Mouse (Mus musculus): ENCODE data around the gene Gm42791. TPM values are rescaled to one million over a fixed set of nuclear protein-coding genes. Genes with fewer than 3 reads are reported as not detected.
A peak's percentile ranks its signal among the peaks of the same experiment; 100 is the strongest.

Gm42791 gene
- polyA plus RNA-seq, 1 experiment from 2014 or later, result 2.1 TPM

DNA sequence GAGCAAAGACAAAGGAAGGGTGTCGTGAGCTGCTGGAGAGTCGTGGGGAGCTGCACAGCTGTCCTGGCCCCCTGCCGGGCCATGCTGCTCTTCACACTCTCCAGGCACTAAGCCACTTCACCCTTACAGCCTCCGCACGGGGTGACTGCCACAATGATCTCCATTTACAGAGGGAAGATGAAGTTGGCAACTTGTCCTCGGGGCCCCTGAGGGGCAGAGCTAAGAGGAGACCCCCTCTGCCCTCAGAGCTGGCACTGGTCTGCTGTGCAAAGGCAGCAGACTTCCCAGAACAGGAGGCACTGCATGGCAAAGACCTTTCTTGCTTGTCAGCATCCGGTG is 85.9 kb downstream of the Gm42791 start:
- no peaks in the 10 kb centered on the region for H3K9me3 ChIP-seq
- 10% methylated on average over 7 of the region's 7 CpGs for WGBS
- peak; percentile 54; the same call in 1 of the 2 replicates for ATAC-seq (ENCODE audit: low FRiP score, low read depth)
- H3K4me2 ChIP-seq, result no peak overlapping the region
- no peak overlapping the region for H3K4me3 ChIP-seq
- no peak overlapping the region for H3K9ac ChIP-seq
- H3K4me1 ChIP-seq (replicated peaks), result peaks cover 31% of the 10 kb centered on the region
- H3K27me3 ChIP-seq, result no peaks in the 10 kb centered on the region
- peak overlapping the region; percentile 48; the same call in 1 of the 2 replicates for H3K27ac ChIP-seq (replicated peaks)
- H3K36me3 ChIP-seq, result peaks cover 18% of the 10 kb centered on the region

DNA sequence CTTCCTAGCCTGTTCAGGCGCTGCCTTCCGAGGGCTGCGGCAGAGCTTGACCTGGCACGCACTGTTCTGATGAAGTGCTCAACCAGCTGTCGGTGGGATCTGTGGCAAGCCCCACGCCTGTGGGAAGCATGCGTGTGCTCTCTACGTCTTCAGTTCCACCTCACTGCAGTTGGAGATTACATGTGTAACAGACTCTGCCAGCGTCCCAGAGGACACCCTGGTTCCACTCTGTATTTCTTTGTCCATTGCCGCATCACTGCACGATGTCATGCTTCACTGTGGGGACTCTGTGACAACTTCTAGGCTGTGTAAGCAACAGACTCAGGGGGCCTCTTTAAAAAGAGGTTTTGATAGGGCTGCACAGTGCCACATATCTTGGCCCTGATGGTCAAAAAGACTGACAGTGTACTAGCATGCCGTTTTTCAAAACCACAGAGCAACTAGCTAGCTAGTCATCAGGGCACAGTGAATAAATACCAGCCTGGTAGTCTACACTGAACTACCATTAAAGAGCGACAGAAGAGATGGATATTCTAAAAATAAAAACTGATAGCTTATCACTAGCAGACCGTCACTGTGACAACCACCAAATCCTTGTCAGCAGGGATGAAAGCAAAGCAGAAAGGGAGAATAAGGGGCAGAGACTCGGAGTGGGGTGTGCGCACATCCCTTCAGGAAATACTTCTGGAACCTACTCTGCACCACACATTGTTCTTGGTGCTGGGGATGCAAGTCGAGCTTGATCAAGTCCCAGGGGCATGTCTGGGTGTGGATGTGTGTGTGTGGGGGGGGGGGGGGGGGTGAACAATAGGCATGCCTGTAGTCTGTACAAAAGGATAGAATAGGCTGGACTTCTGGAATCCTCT is 86.5 kb downstream of the Gm42791 start:
- 35% methylated on average over 17 of the region's 17 CpGs for WGBS
- ATAC-seq (ENCODE audit: low FRiP score, low read depth), result peak; percentile 70
- H3K4me1 ChIP-seq (replicated peaks), result peaks cover 31% of the 10 kb centered on the region
- H3K4me2 ChIP-seq, result no peak overlapping the region
- H3K4me3 ChIP-seq, result no peak overlapping the region
- no peak overlapping the region for H3K9ac ChIP-seq
- no peaks in the 10 kb centered on the region for H3K27me3 ChIP-seq
- H3K36me3 ChIP-seq, result peaks cover 19% of the 10 kb centered on the region
- H3K27ac ChIP-seq (replicated peaks), result peak overlapping the region; percentile 48
- no peaks in the 10 kb centered on the region for H3K9me3 ChIP-seq

DNA sequence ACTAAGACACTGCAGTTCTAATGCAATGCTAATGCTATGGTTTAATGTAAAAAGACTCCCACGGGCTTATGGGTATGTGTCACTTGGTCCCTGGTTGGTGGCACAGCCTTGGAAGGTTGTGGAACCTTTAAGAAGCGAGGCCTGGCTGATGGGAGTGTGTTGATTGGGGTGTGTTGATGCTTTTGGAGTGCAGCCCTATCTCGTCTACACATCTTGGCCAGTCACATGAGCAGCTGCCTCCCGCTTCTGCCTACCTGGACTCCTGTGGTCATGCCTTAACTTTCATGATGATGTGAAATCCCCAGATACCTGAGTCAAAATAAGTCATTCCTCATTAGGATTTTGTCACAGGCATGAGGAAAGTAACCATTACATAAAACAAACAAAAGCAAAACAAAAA is 88.6 kb downstream of the Gm42791 start:
- 84% methylated on average over 4 of the region's 4 CpGs for WGBS

DNA sequence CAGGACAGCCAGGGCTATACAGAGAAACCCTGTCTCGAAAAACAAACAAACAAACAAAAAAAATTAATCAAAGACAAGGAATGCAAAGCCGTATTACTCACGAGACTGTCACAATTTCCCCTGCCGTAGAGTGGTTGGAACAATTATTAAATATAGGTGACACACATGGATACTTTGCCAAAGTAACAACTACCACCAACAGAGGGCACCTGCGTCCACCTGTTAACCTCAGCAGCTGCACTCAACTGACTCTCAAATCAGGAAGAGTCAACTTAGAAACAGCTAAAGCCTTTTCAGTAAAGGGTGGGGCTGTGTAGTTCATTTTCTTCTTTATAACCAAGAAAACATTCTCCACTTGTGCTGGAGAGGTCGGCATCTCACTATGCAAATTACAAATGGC is 90.1 kb downstream of the Gm42791 start:
- H3K27ac ChIP-seq (replicated peaks), result no peak overlapping the region
- H3K27me3 ChIP-seq, result no peaks in the 10 kb centered on the region
- peaks cover 15% of the 10 kb centered on the region; the same call in 1 of the 2 replicates for H3K36me3 ChIP-seq
- 71% methylated on average over 6 of the region's 6 CpGs for WGBS
- H3K9ac ChIP-seq, result no peak overlapping the region
- H3K4me3 ChIP-seq, result no peak overlapping the region
- no peak for ATAC-seq (ENCODE audit: low FRiP score, low read depth)
- H3K9me3 ChIP-seq, result no peaks in the 10 kb centered on the region
- H3K4me1 ChIP-seq (replicated peaks), result peaks cover 31% of the 10 kb centered on the region
- H3K4me2 ChIP-seq, result no peak overlapping the region

More for the DNA sequence above, 88.6 kb downstream of the Gm42791 start:
- Histone ChIP-seq H3K4me2 (no peak overlapping the region), H3K36me3 (peaks cover 11% of the 10 kb centered on the region; the same call in 1 of the 2 replicates), H3K9me3 (no peaks in the 10 kb centered on the region), H3K4me3 (no peak overlapping the region), H3K9ac (no peak overlapping the region), H3K4me1 (replicated peaks) (peaks cover 31% of the 10 kb centered on the region), H3K27me3 (no peaks in the 10 kb centered on the region), H3K27ac (replicated peaks) (no peak overlapping the region)
- ATAC-seq (ENCODE audit: low FRiP score, low read depth), result no peak

DNA sequence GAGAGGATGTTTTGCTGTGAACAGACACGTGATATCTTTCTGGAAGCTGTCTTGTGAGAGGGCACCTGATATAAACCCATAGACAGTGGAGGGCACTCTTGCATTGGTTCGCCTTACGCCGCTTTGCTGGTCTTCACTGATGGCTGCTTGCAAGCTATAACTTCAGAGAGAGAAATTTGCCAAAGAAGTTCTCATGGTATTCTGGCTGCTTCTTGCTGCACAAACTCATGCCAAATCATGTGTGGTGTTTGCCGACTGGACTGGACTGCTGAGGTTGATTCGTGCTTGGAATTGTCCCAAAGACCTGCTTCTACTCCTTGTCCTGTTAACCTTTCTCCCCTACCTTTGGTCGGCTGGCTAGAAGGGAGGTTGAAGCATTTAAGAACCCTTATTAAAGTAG is 95.6 kb downstream of the Gm42791 start:
- H3K4me2 ChIP-seq, result no peak overlapping the region
- H3K9me3 ChIP-seq, result no peaks in the 10 kb centered on the region
- no peak overlapping the region for H3K9ac ChIP-seq
- peaks cover 11% of the 10 kb centered on the region; the same call in 1 of the 2 replicates for H3K4me1 ChIP-seq (replicated peaks)
- H3K4me3 ChIP-seq, result no peak overlapping the region
- no peaks in the 10 kb centered on the region for H3K27me3 ChIP-seq
- no peak overlapping the region for H3K27ac ChIP-seq (replicated peaks)
- WGBS, result 94% methylated on average over 7 of the region's 7 CpGs
- peaks cover 13% of the 10 kb centered on the region; the same call in 1 of the 2 replicates for H3K36me3 ChIP-seq
- ATAC-seq (ENCODE audit: low FRiP score, low read depth), result no peak

DNA sequence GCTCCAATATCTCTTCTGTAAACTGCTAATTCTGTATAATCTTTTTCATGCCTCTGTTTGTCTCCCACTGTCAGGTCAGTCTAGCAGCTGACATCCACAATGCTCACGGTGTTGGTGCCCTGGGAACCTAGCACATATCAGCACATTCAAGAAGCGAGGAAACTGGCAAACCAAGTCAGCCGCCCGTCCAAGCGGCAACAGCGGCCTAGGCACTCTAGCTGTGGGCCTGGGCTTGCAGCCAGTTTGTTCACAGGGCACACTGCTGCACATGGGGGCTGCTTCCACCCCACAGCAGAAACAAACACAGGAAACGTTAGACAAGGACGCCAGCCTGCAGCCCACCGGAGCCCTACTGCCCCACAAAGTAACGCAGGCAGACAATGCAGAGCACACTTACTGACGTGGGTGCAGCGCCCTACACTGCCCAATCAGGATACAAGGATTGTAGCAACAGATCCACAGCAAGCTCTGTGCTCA is 97.0 kb downstream of the Gm42791 start:
- Histone ChIP-seq H3K27me3 (no peaks in the 10 kb centered on the region), H3K9ac (no peak overlapping the region), H3K27ac (replicated peaks) (no peak overlapping the region), H3K4me1 (replicated peaks) (peaks cover 11% of the 10 kb centered on the region; the same call in 1 of the 2 replicates), H3K4me3 (no peak overlapping the region), H3K4me2 (no peak overlapping the region), H3K9me3 (no peaks in the 10 kb centered on the region), H3K36me3 (peaks cover 14% of the 10 kb centered on the region)
- WGBS, result 58% methylated on average over 12 of the region's 12 CpGs
- 0 out of 2 replicates have a peak, but pooled peaks have one; percentile 42 for ATAC-seq (ENCODE audit: low FRiP score, low read depth)

DNA sequence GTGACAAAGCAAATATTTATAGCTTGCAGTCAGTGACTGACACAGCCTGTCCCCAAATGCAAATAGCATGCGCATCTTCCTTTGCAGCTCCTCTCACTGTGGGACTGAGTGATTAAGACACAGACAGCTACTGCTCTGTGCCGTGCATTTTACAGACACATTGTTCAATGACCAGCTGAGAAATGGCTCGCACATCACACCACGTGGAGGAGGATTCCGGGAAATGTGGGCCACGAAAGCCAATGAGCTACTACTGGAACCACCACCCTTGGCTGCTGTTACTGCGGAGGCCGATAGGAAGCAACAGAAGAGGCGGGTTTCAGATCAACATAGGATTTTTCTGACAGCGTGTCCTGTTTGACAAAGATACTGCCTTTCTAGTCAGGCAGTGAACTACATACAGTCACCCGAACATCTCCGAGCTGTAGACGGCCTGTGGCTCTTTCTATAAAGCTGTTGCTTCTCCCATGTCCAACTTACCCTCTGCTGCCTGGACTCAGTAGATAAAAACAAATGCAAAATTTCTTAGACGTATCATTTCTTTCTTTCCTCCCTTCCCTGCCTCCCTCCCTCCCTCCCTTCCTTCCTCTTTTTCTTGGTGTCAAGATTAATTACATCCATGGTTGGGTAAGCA is 97.8 kb downstream of the Gm42791 start:
- Histone ChIP-seq H3K9ac (no peak overlapping the region), H3K9me3 (no peaks in the 10 kb centered on the region), H3K4me1 (replicated peaks) (peaks cover 11% of the 10 kb centered on the region; the same call in 1 of the 2 replicates), H3K27ac (replicated peaks) (0 out of 2 replicates have a peak overlapping the region, but pooled peaks have one; percentile 12), H3K27me3 (no peaks in the 10 kb centered on the region), H3K4me3 (no peak overlapping the region), H3K4me2 (no peak overlapping the region), H3K36me3 (peaks cover 22% of the 10 kb centered on the region)
- WGBS, result 43% methylated on average over 14 of the region's 14 CpGs
- ATAC-seq (ENCODE audit: low FRiP score, low read depth), result 0 out of 2 replicates have a peak, but pooled peaks have one; percentile 62

DNA sequence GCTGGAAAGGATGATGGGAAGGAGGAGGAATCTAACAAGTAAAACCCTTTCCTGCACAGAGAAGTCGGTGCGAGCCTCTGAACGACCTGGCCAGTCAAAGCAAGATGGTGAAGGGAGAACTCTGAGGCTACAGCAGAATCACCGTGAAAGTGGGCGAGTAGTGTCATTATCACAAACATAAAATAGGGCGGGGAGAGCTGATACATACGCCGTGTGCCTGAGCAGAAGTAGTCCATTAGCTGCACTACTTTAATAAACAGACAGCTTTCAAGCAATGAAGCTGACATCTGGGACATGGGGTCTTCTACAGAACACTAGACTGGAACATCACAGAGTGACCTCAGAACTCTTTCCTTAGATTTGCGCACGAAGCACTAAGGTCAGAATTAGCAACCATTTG is 98.4 kb downstream of the Gm42791 start:
- no peak overlapping the region for H3K9ac ChIP-seq
- H3K4me3 ChIP-seq, result no peak overlapping the region
- H3K4me2 ChIP-seq, result no peak overlapping the region
- H3K36me3 ChIP-seq, result peaks cover 28% of the 10 kb centered on the region
- WGBS, result 77% methylated on average over 10 of the region's 10 CpGs
- H3K27ac ChIP-seq (replicated peaks), result no peak overlapping the region
- no peaks in the 10 kb centered on the region for H3K9me3 ChIP-seq
- no peaks in the 10 kb centered on the region for H3K27me3 ChIP-seq
- no peak for ATAC-seq (ENCODE audit: low FRiP score, low read depth)
- H3K4me1 ChIP-seq (replicated peaks), result peaks cover 11% of the 10 kb centered on the region; the same call in 1 of the 2 replicates

DNA sequence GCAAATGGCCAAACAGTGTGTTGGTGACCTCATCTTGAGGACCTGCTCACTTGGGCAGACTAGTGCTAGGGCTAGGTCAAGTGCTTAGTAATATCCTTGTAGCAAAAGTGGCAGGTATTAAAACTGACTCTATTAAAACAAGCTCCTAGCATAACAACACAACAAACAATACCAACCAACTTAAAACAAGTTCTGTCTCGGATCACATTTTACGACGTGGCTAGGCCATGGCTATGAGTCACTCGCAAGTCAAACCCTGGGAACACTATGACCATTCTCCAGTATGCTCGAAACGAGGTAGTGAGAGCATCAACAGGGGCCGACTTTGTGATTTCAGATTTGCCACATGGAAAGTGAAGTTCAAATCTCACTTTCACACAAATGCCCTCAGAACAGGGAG is 99.1 kb downstream of the Gm42791 start:
- Histone ChIP-seq H3K4me3 (no peak overlapping the region), H3K27ac (replicated peaks) (no peak overlapping the region), H3K27me3 (no peaks in the 10 kb centered on the region), H3K4me2 (no peak overlapping the region), H3K9ac (no peak overlapping the region), H3K36me3 (peaks cover 30% of the 10 kb centered on the region), H3K9me3 (no peaks in the 10 kb centered on the region), H3K4me1 (replicated peaks) (peaks cover 11% of the 10 kb centered on the region; the same call in 1 of the 2 replicates)
- ATAC-seq (ENCODE audit: low FRiP score, low read depth), result no peak
- 90% methylated on average over 7 of the region's 7 CpGs for WGBS

DNA sequence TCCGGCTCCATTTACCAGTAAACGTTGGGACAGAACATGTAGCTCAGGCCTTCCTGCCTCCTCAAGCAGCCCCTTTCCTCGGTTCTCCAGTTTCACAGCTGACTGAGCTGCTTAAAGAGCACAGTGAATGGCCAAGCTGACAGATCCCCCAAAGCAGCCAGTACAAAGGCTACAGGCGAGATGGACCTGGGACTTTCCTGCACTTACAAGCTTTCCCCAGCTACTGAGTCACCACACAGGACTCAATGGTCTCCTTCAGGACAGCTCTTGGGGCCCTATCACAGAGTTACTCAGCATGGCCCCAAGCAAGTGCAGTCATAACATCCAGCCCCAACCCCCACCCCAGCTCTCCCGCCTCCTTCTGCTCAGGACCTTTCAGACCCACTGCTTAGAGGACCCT is 99.9 kb downstream of the Gm42791 start:
- Histone ChIP-seq H3K4me3 (no peak overlapping the region), H3K9ac (no peak overlapping the region), H3K27me3 (no peaks in the 10 kb centered on the region), H3K36me3 (peaks cover 36% of the 10 kb centered on the region), H3K4me1 (replicated peaks) (peaks cover 11% of the 10 kb centered on the region; the same call in 1 of the 2 replicates), H3K4me2 (no peak overlapping the region), H3K9me3 (no peaks in the 10 kb centered on the region), H3K27ac (replicated peaks) (no peak overlapping the region)
- no peak for ATAC-seq (ENCODE audit: low FRiP score, low read depth)
- 44% methylated on average over 5 of the region's 5 CpGs for WGBS

DNA sequence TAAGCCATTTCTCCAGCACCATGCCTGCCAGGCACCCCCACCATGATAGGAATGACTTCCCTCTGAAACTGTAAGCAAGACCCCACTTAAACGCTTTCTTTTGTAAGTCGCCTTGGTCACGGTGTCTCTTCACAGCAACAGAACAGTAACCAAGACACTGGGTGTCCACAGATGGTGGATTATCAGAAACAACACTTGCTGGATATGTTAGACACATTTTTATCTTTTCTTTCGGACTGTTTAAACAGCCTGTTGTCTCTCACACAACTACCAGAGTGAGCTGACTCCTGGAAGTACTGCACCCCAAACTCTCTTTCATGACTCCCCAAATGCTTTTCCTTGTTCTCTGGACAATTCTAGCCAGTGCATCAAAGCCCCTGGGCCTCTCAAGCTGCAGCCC is 104.7 kb downstream of the Gm42791 start:
- Histone ChIP-seq H3K27me3 (no peaks in the 10 kb centered on the region), H3K27ac (replicated peaks) (no peak overlapping the region), H3K4me1 (replicated peaks) (0 out of 2 replicates have a peak, but pooled peaks cover 3% of the 10 kb centered on the region), H3K4me3 (no peak overlapping the region), H3K9me3 (no peaks in the 10 kb centered on the region), H3K4me2 (no peak overlapping the region), H3K9ac (no peak overlapping the region), H3K36me3 (peaks cover 60% of the 10 kb centered on the region)
- no peak for ATAC-seq (ENCODE audit: low FRiP score, low read depth)
- WGBS, result 99% methylated on average over 4 of the region's 4 CpGs

DNA sequence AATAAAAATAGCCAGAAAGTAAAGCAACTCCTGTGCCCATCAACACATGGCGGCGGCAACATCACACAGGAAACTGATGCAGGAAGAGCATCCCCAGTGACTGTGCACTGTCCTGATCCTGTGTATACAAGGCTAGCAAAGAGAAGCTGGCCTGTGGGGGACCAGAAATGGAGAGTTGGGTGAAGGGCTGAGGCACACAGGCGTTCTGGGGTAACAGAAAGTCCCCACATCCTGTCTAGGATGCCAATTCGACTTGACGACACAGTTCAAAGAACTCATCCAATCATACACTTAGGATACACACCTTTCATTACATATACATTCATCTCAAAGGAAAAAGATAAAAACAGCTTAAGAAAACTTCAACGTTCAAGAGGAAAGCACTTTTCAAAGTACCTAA is 106.9 kb downstream of the Gm42791 start:
- Histone ChIP-seq H3K4me1 (replicated peaks) (no peaks in the 10 kb centered on the region), H3K36me3 (peaks cover 55% of the 10 kb centered on the region), H3K9ac (no peak overlapping the region), H3K27me3 (no peaks in the 10 kb centered on the region), H3K27ac (replicated peaks) (no peak overlapping the region), H3K4me2 (no peak overlapping the region), H3K4me3 (no peak overlapping the region), H3K9me3 (no peaks in the 10 kb centered on the region)
- 92% methylated on average over 6 of the region's 6 CpGs for WGBS
- no peak for ATAC-seq (ENCODE audit: low FRiP score, low read depth)

Measured in hindbrain, embryonic 15.5 days (tissue).